Mouse (Mus musculus) neutrophil, adult 5-6 weeks (primary cell): ENCODE results near the gene 1700037H04Rik. TPM values are rescaled to one million over a fixed set of nuclear protein-coding genes. Genes with fewer than 3 reads are reported as not detected.

Experiments
- total RNA-seq: library from RNA; stranded (forward); fragments of 200-1000 nt; gene quantifications from 2 replicates; pipeline ENCODE4 v1.2.3, GENCODE M21; 2017

The 1700037H04Rik gene
- total RNA-seq, 1 experiment from 2014 or later = 10.1 TPM

Other genes starting within 250 kb of the 1700037H04Rik start
- not detected in 2 replicates for gene Gfra4, start 117.0 kb downstream of the 1700037H04Rik start, total RNA-seq
- gene Adam33, start 96.3 kb downstream of the 1700037H04Rik start, total RNA-seq = not detected in 2 replicates
- gene Siglec1, start 73.3 kb downstream of the 1700037H04Rik start, total RNA-seq = 0.47 and 0.49 TPM in 2 replicates
- not detected in 2 replicates for gene Hspa12b, start 32.8 kb downstream of the 1700037H04Rik start, total RNA-seq
- not detected in 2 replicates for gene Gm11037, start 26.6 kb downstream of the 1700037H04Rik start, total RNA-seq
- gene Cenpb, start 20.0 kb upstream of the 1700037H04Rik start, total RNA-seq = 16.3 and 18.0 TPM in 2 replicates
- gene Cdc25b, start 26.9 kb upstream of the 1700037H04Rik start, total RNA-seq = 111 and 116 TPM in 2 replicates
- 2.0 and 2.2 TPM in 2 replicates for gene Spef1, start 27.2 kb upstream of the 1700037H04Rik start, total RNA-seq
- 7.7 and 13.3 TPM in 2 replicates for gene Ap5s1, start 47.0 kb upstream of the 1700037H04Rik start, total RNA-seq
- 14.4 and 15.3 TPM in 2 replicates for gene Mavs, start 74.0 kb upstream of the 1700037H04Rik start, total RNA-seq
- gene Pank2, start 102.4 kb upstream of the 1700037H04Rik start, total RNA-seq = 54.8 and 58.1 TPM in 2 replicates
- 3.8 and 6.3 TPM in 2 replicates for gene Rnf24, start 192.8 kb upstream of the 1700037H04Rik start, total RNA-seq